Mouse (Mus musculus): ENCODE results near the gene Max. TPM values are rescaled to one million over a fixed set of nuclear protein-coding genes. Genes with fewer than 3 reads are reported as not detected.

The Max gene
- polyA plus RNA-seq, 1 experiment from 2014 or later: 48.0 TPM

- no peak overlapping the region for H3K4me2 ChIP-seq (ENCODE audit: low read depth, low read length)
- H3K9ac ChIP-seq (replicated peaks; ENCODE audit: low read length): no peak overlapping the region
- H3K4me1 ChIP-seq (ENCODE audit: control insufficient read depth, insufficient read depth, low read length): no peaks in the 10 kb centered on the region; the same call in 1 of the 2 replicates
- DNase-seq (ENCODE audit: low spot score) (no peak), ATAC-seq (replicated peaks; ENCODE audit: insufficient number of reproducible peaks, low FRiP score, low TSS enrichment, low read depth) (no peak)
- no peaks in the 10 kb centered on the region for H3K36me3 ChIP-seq (replicated peaks; ENCODE audit: control insufficient read depth, insufficient read depth, low read depth, low read length)
- no peaks in the 10 kb centered on the region for H3K27me3 ChIP-seq (ENCODE audit: control insufficient read depth, insufficient read depth, low read length)
- no peak overlapping the region for H3K4me3 ChIP-seq (ENCODE audit: low read depth, low read length)
- H3K27ac ChIP-seq (replicated peaks; ENCODE audit: low read depth, low read length): no peak overlapping the region
- H3K9me3 ChIP-seq (replicated peaks; ENCODE audit: control insufficient read depth, low read length): no peaks in the 10 kb centered on the region
- 86% methylated on average over 10 of the region's 10 CpGs for WGBS
These were observed 65.0 kb downstream of the Max start for GRCm38 (mm10) chr12:76897006-76897405.

GRCm38 (mm10) chr12:76896566-76896965, 65.4 kb downstream of the Max start:
- no peak for ATAC-seq (replicated peaks; ENCODE audit: insufficient number of reproducible peaks, low FRiP score, low TSS enrichment, low read depth)
- no peak overlapping the region for H3K9ac ChIP-seq (replicated peaks; ENCODE audit: low read length)
- no peak for DNase-seq (ENCODE audit: low spot score)
- no peak overlapping the region for H3K4me2 ChIP-seq (ENCODE audit: low read depth, low read length)
- H3K27ac ChIP-seq (replicated peaks; ENCODE audit: low read depth, low read length): no peak overlapping the region
- 92% methylated on average over 4 of the region's 4 CpGs for WGBS
- H3K9me3 ChIP-seq (replicated peaks; ENCODE audit: control insufficient read depth, low read length): no peaks in the 10 kb centered on the region
- no peaks in the 10 kb centered on the region for H3K36me3 ChIP-seq (replicated peaks; ENCODE audit: control insufficient read depth, insufficient read depth, low read depth, low read length)
- H3K4me3 ChIP-seq (ENCODE audit: low read depth, low read length): no peak overlapping the region
- H3K4me1 ChIP-seq (ENCODE audit: control insufficient read depth, insufficient read depth, low read length): no peaks in the 10 kb centered on the region; the same call in 1 of the 2 replicates
- H3K27me3 ChIP-seq (ENCODE audit: control insufficient read depth, insufficient read depth, low read length): no peaks in the 10 kb centered on the region

- Histone ChIP-seq H3K4me2 (ENCODE audit: low read depth, low read length) (no peak overlapping the region), H3K4me3 (ENCODE audit: low read depth, low read length) (no peak overlapping the region), H3K9me3 (replicated peaks; ENCODE audit: control insufficient read depth, low read length) (no peaks in the 10 kb centered on the region), H3K27ac (replicated peaks; ENCODE audit: low read depth, low read length) (no peak overlapping the region), H3K9ac (replicated peaks; ENCODE audit: low read length) (no peak overlapping the region), H3K27me3 (ENCODE audit: control insufficient read depth, insufficient read depth, low read length) (no peaks in the 10 kb centered on the region), H3K4me1 (ENCODE audit: control insufficient read depth, insufficient read depth, low read length) (no peaks in the 10 kb centered on the region; the same call in 1 of the 2 replicates), H3K36me3 (replicated peaks; ENCODE audit: control insufficient read depth, insufficient read depth, low read depth, low read length) (no peaks in the 10 kb centered on the region)
- 0 out of 2 replicates have a peak, but pooled peaks have one; percentile 23 for ATAC-seq (replicated peaks; ENCODE audit: insufficient number of reproducible peaks, low FRiP score, low TSS enrichment, low read depth)
- peak; percentile 66 for DNase-seq (ENCODE audit: low spot score)
- WGBS: 42% methylated on average over 7 of the region's 7 CpGs
These were observed 66.2 kb downstream of the Max start for GRCm38 (mm10) chr12:76895777-76896176.

GRCm38 (mm10) chr12:76894792-76895559, 67.0 kb downstream of the Max start:
- DNase-seq (ENCODE audit: low spot score) (no peak), ATAC-seq (replicated peaks; ENCODE audit: insufficient number of reproducible peaks, low FRiP score, low TSS enrichment, low read depth) (no peak)
- Histone ChIP-seq H3K4me1 (ENCODE audit: control insufficient read depth, insufficient read depth, low read length) (no peaks in the 10 kb centered on the region; the same call in 1 of the 2 replicates), H3K4me3 (ENCODE audit: low read depth, low read length) (no peak overlapping the region), H3K9me3 (replicated peaks; ENCODE audit: control insufficient read depth, low read length) (no peaks in the 10 kb centered on the region), H3K27me3 (ENCODE audit: control insufficient read depth, insufficient read depth, low read length) (no peaks in the 10 kb centered on the region), H3K27ac (replicated peaks; ENCODE audit: low read depth, low read length) (no peak overlapping the region), H3K4me2 (ENCODE audit: low read depth, low read length) (no peak overlapping the region), H3K36me3 (replicated peaks; ENCODE audit: control insufficient read depth, insufficient read depth, low read depth, low read length) (no peaks in the 10 kb centered on the region), H3K9ac (replicated peaks; ENCODE audit: low read length) (no peak overlapping the region)
- WGBS: 83% methylated on average over 10 of the region's 10 CpGs

- no peaks in the 10 kb centered on the region; the same call in 1 of the 2 replicates for H3K4me1 ChIP-seq (ENCODE audit: control insufficient read depth, insufficient read depth, low read length)
- no peaks in the 10 kb centered on the region for H3K27me3 ChIP-seq (ENCODE audit: control insufficient read depth, insufficient read depth, low read length)
- ATAC-seq (replicated peaks; ENCODE audit: insufficient number of reproducible peaks, low FRiP score, low TSS enrichment, low read depth): no peak
- H3K36me3 ChIP-seq (replicated peaks; ENCODE audit: control insufficient read depth, insufficient read depth, low read depth, low read length): no peaks in the 10 kb centered on the region
- H3K4me2 ChIP-seq (ENCODE audit: low read depth, low read length): no peak overlapping the region
- H3K27ac ChIP-seq (replicated peaks; ENCODE audit: low read depth, low read length): no peak overlapping the region
- H3K9me3 ChIP-seq (replicated peaks; ENCODE audit: control insufficient read depth, low read length): no peaks in the 10 kb centered on the region
- WGBS: 87% methylated on average over 15 of the region's 16 CpGs
- DNase-seq (ENCODE audit: low spot score): no peak
- no peak overlapping the region for H3K9ac ChIP-seq (replicated peaks; ENCODE audit: low read length)
- no peak overlapping the region for H3K4me3 ChIP-seq (ENCODE audit: low read depth, low read length)
These were observed 68.9 kb downstream of the Max start for GRCm38 (mm10) chr12:76892910-76893695.

GRCm38 (mm10) chr12:76891160-76891559, 70.8 kb downstream of the Max start:
- ATAC-seq (replicated peaks; ENCODE audit: insufficient number of reproducible peaks, low FRiP score, low TSS enrichment, low read depth): no peak
- no peaks in the 10 kb centered on the region; the same call in 1 of the 2 replicates for H3K4me1 ChIP-seq (ENCODE audit: control insufficient read depth, insufficient read depth, low read length)
- no peaks in the 10 kb centered on the region for H3K27me3 ChIP-seq (ENCODE audit: control insufficient read depth, insufficient read depth, low read length)
- DNase-seq (ENCODE audit: low spot score): no peak
- H3K9ac ChIP-seq (replicated peaks; ENCODE audit: low read length): no peak overlapping the region
- H3K9me3 ChIP-seq (replicated peaks; ENCODE audit: control insufficient read depth, low read length): no peaks in the 10 kb centered on the region
- no peak overlapping the region for H3K4me3 ChIP-seq (ENCODE audit: low read depth, low read length)
- no peaks in the 10 kb centered on the region for H3K36me3 ChIP-seq (replicated peaks; ENCODE audit: control insufficient read depth, insufficient read depth, low read depth, low read length)
- WGBS: 78% methylated on average over 3 of the region's 3 CpGs
- H3K27ac ChIP-seq (replicated peaks; ENCODE audit: low read depth, low read length): no peak overlapping the region
- no peak overlapping the region for H3K4me2 ChIP-seq (ENCODE audit: low read depth, low read length)

GRCm38 (mm10) chr12:76889404-76890184, 72.4 kb downstream of the Max start:
- H3K27ac ChIP-seq (replicated peaks; ENCODE audit: low read depth, low read length): no peak overlapping the region
- H3K9ac ChIP-seq (replicated peaks; ENCODE audit: low read length): no peak overlapping the region
- H3K4me3 ChIP-seq (ENCODE audit: low read depth, low read length): no peak overlapping the region
- no peaks in the 10 kb centered on the region for H3K4me1 ChIP-seq (ENCODE audit: control insufficient read depth, insufficient read depth, low read length)
- no peaks in the 10 kb centered on the region for H3K27me3 ChIP-seq (ENCODE audit: control insufficient read depth, insufficient read depth, low read length)
- H3K4me2 ChIP-seq (ENCODE audit: low read depth, low read length): no peak overlapping the region
- no peak for ATAC-seq (replicated peaks; ENCODE audit: insufficient number of reproducible peaks, low FRiP score, low TSS enrichment, low read depth)
- H3K9me3 ChIP-seq (replicated peaks; ENCODE audit: control insufficient read depth, low read length): no peaks in the 10 kb centered on the region
- 88% methylated on average over 11 of the region's 11 CpGs for WGBS
- no peak for DNase-seq (ENCODE audit: low spot score)
- no peaks in the 10 kb centered on the region for H3K36me3 ChIP-seq (replicated peaks; ENCODE audit: control insufficient read depth, insufficient read depth, low read depth, low read length)

Measured in embryonic facial prominence, embryonic 11.5 days (tissue).